Mouse (Mus musculus) heart, adult 9 months (tissue): ENCODE data around the gene Lamb1.

Experiments
- DNase-seq, 2 experiments: peaks; one replicate each; pipeline ENCODE4 v3.0.0; 2022; ENCODE audit warnings: low spot score in 2 of 2

The Lamb1 gene

GRCm38 (mm10) chr12:31313136-31313535 is 48.1 kb downstream of the Lamb1 start:
- DNase-seq: no peak

GRCm38 (mm10) chr12:31314310-31314709 is 49.3 kb downstream of the Lamb1 start:
- DNase-seq: no peak

- no peak for DNase-seq
These were observed 50.9 kb downstream of the Lamb1 start for GRCm38 (mm10) chr12:31315961-31316360.

- no peak for DNase-seq
These were observed 52.8 kb downstream of the Lamb1 start for GRCm38 (mm10) chr12:31317670-31318408.

- DNase-seq: no peak
These were observed 53.5 kb downstream of the Lamb1 start for GRCm38 (mm10) chr12:31318409-31318963.

- no peak for DNase-seq
These were observed 55.8 kb downstream of the Lamb1 start for GRCm38 (mm10) chr12:31320817-31321216.

GRCm38 (mm10) chr12:31321532-31321931 is 56.5 kb downstream of the Lamb1 start:
- no peak for DNase-seq

GRCm38 (mm10) chr12:31323136-31323695 is 58.2 kb downstream of the Lamb1 start:
- DNase-seq: no peak

GRCm38 (mm10) chr12:31327139-31327538 is 62.1 kb downstream of the Lamb1 start:
- DNase-seq: no peak

- DNase-seq: no peak
These were observed 68.2 kb downstream of the Lamb1 start for GRCm38 (mm10) chr12:31333261-31333660.

- DNase-seq: no peak
These were observed 85.3 kb downstream of the Lamb1 start for GRCm38 (mm10) chr12:31350191-31350943.

- peak; percentile 97 for DNase-seq
These were observed 86.2 kb downstream of the Lamb1 start, which contains the start of gene Dld for GRCm38 (mm10) chr12:31350944-31351928. Gene Dld (minus strand): TSS chr12:31351453.

- no peak for DNase-seq
These were observed 101.4 kb downstream of the Lamb1 start for GRCm38 (mm10) chr12:31366428-31366827.

GRCm38 (mm10) chr12:31367721-31368120 is 102.7 kb downstream of the Lamb1 start:
- peak in 1 of 2 experiments; percentile 10 for DNase-seq

- DNase-seq: no peak
These were observed 104.1 kb downstream of the Lamb1 start for GRCm38 (mm10) chr12:31369118-31369517.

GRCm38 (mm10) chr12:31369656-31370055 is 104.6 kb downstream of the Lamb1 start:
- DNase-seq: no peak

GRCm38 (mm10) chr12:31374603-31375282 is 109.7 kb downstream of the Lamb1 start:
- DNase-seq: peak; percentile 41 to 66

- DNase-seq: no peak
These were observed 110.2 kb downstream of the Lamb1 start for GRCm38 (mm10) chr12:31375283-31375615.

- DNase-seq: no peak
These were observed 111.4 kb downstream of the Lamb1 start for GRCm38 (mm10) chr12:31376326-31376950.

GRCm38 (mm10) chr12:31377241-31377640 is 112.2 kb downstream of the Lamb1 start:
- DNase-seq: no peak
